Mouse (Mus musculus) midbrain, embryonic 16.5 days (tissue): Measurements from ENCODE around the gene Tdrd3. TPM values are rescaled to one million over a fixed set of nuclear protein-coding genes. Genes with fewer than 3 reads are reported as not detected.

ENCODE experiments used
- ATAC-seq: fragments of 200-750 bp; cut with Nextera tagmentation; 2 replicates; pipeline ENCODE4 v1.8.0; 2017; ENCODE audit warnings: moderate TSS enrichment
- H3K27ac ChIP-seq: fragments of 300-500 bp; sonication (generic); 2 replicates; pipeline ENCODE4 v1.5.1; 2014; ENCODE audit warnings: mild to moderate bottlenecking, low read length, mixed read lengths
- H3K27me3 ChIP-seq: fragments of 300-500 bp; sonication (generic); 2 replicates; pipeline ENCODE4 v1.6.1; 2014; ENCODE audit warnings: low read depth, low read length, mixed read lengths; ENCODE audit not compliant: control insufficient read depth, insufficient read depth
- H3K36me3 ChIP-seq: fragments of 300-500 bp; sonication (generic); 2 replicates; pipeline ENCODE4 v1.6.1; 2014; ENCODE audit warnings: mild to moderate bottlenecking, low read length, moderate library complexity, mixed read lengths; ENCODE audit not compliant: control insufficient read depth, insufficient read depth
- H3K4me1 ChIP-seq: fragments of 300-500 bp; sonication (generic); 2 replicates; pipeline ENCODE4 v1.6.1; 2014; ENCODE audit warnings: mild to moderate bottlenecking, low read length, mixed read lengths; ENCODE audit not compliant: control insufficient read depth, insufficient read depth
- H3K4me2 ChIP-seq: fragments of 300-500 bp; sonication (generic); 2 replicates; pipeline ENCODE4 v1.6.1; 2014; ENCODE audit warnings: mild to moderate bottlenecking, low read length, mixed read lengths
- H3K4me3 ChIP-seq: fragments of 300-500 bp; sonication (generic); 2 replicates; pipeline ENCODE4 v1.5.1; 2014; ENCODE audit warnings: low read depth, mild to moderate bottlenecking, low read length, moderate library complexity, mixed read lengths
- H3K9ac ChIP-seq: fragments of 300-500 bp; sonication (generic); 2 replicates; pipeline ENCODE4 v1.6.1; 2014; ENCODE audit warnings: low read depth, low read length, mixed read lengths
- H3K9me3 ChIP-seq: fragments of 300-500 bp; sonication (generic); replicated peaks from 2 replicates; pipeline ENCODE4 v1.6.1; 2014; ENCODE audit warnings: mild to moderate bottlenecking, low read length, mixed read lengths; ENCODE audit not compliant: control insufficient read depth, poor library complexity, severe bottlenecking
- WGBS: fragments of 180-500 bp; shearing (Covaris S2); extraction: QIAGEN DNeasy Blood & Tissue Kit; methylation state at CpG from one replicate; pipeline ENCODE4 v1.1.7; 2014; 5-methylcytosine and 5-hydroxymethylcytosine counted together
- polyA plus RNA-seq: library from polyadenylated mRNA; unstranded; fragments of >200 nt; fragmentation: Nextera tagmentation; extraction: Ambion mirVana; gene quantifications from 2 replicates; pipeline ENCODE4 v1.2.1, GENCODE M21; 2015

Gene Tdrd3
- polyA plus RNA-seq, 1 experiment from 2014 or later = 47.0 TPM

DNA sequence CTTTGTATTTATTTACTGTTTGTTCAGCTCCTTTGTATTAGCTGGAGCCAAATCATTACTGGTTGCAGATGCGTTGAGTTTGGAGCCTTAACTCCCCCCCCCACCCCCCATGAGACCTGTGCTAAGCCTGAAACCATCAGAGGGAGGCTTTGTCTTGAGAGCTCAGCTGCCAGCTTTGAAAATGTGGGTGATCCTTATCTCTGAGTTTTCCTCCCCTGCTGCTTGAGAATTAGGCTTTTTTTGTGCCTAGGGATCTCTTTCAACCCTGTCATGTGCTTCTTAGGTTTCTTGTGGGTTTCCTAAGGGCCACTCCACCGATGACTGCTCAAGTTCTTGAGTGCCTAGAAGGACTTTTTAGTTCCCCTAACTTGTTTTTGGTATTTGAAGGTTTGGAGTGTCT, 23.3 kb downstream of the Tdrd3 start:
- 4% methylated on average over 2 of the region's 2 CpGs for WGBS
- Histone ChIP-seq H3K27me3 (no peaks in the 10 kb centered on the region), H3K9me3 (no peaks in the 10 kb centered on the region), H3K9ac (no peak overlapping the region), H3K4me3 (no peak overlapping the region), H3K36me3 (no peaks in the 10 kb centered on the region), H3K4me2 (no peak overlapping the region), H3K4me1 (no peaks in the 10 kb centered on the region), H3K27ac (no peak overlapping the region)
- ATAC-seq = no peak

DNA sequence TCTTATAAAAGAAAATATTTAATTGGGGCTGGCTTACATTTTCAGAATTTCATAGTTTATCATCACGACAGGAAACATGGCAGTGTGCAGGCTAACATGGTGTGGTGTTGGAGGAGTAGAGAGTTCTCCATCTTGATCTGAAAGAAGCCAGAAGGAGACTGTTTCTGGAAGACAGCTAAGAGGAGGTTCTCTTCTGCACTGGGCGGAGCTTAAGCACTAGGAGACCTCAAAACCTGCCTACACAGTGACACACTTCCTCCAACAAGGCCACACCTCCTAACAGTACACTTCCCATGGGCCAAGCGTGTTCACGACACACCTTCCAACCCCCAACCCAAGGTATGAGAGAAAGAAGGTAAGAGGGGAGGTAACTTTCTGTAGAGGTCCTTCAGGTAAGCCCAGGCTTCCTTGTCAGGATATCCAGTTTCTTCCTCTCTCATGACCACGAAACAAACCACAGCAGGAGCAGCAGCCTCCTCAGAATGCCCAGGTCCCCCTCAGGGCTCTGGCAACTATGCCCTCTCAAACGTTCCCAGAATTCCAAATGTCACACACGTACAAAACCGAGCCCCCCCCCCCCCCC, 30.0 kb downstream of the Tdrd3 start:
- 0 out of 2 replicates have a peak, but pooled peaks have one; percentile 14 for ATAC-seq
- 88% methylated on average over 8 of the region's 8 CpGs for WGBS

DNA sequence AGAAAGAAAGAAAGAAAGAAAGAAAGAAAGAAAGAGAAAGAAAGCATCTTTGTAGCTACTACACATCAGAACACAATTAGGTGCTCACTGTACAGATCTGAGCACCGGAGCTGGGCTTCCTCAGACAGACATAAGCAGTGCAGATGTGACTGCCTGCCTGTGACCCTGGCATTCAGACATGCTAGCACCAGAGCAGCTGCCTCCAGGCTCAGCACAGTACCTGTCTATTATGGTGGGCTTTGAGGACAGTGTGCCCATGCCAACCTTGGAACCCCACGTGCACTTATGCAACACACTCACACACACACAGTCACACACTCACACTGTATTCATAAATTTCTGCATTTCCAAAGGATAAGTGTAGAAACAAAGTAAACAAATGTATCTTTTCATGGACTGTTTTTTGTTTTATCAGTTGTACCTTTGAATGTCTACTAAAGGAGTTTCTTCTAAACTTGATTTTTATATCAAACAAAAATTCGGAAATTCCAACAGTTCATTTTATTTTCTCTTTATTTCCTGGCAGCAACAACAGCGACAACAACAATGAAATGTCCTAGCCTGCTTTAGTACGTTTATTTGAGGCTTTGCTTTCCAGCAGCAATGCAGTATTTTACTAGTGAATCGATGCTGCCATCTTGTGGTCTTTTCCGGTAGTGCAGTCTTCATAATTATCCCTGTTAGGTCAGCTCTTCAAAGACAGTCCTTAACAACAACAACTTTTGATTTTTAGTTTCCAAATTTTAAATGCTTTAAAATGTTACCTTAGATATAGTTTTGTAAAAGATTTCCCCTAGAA, 35.4 kb downstream of the Tdrd3 start:
- ATAC-seq = peak; percentile 94
- Histone ChIP-seq H3K27ac (peak overlapping the region; percentile 75), H3K27me3 (no peaks in the 10 kb centered on the region), H3K9ac (peak overlapping the region; percentile 50; the same call in 1 of the 2 replicates), H3K4me3 (no peak overlapping the region), H3K4me2 (peak overlapping the region; percentile 25; the same call in 1 of the 2 replicates), H3K9me3 (no peaks in the 10 kb centered on the region), H3K36me3 (no peaks in the 10 kb centered on the region), H3K4me1 (peaks cover 6% of the 10 kb centered on the region)
- WGBS = 6% methylated on average over 7 of the region's 7 CpGs

More for the DNA sequence above, 30.0 kb downstream of the Tdrd3 start:
- H3K9ac ChIP-seq = no peak overlapping the region
- no peaks in the 10 kb centered on the region for H3K36me3 ChIP-seq
- no peaks in the 10 kb centered on the region for H3K4me1 ChIP-seq
- no peaks in the 10 kb centered on the region for H3K27me3 ChIP-seq
- no peak overlapping the region for H3K27ac ChIP-seq
- H3K9me3 ChIP-seq = no peaks in the 10 kb centered on the region
- no peak overlapping the region for H3K4me2 ChIP-seq
- no peak overlapping the region for H3K4me3 ChIP-seq

DNA sequence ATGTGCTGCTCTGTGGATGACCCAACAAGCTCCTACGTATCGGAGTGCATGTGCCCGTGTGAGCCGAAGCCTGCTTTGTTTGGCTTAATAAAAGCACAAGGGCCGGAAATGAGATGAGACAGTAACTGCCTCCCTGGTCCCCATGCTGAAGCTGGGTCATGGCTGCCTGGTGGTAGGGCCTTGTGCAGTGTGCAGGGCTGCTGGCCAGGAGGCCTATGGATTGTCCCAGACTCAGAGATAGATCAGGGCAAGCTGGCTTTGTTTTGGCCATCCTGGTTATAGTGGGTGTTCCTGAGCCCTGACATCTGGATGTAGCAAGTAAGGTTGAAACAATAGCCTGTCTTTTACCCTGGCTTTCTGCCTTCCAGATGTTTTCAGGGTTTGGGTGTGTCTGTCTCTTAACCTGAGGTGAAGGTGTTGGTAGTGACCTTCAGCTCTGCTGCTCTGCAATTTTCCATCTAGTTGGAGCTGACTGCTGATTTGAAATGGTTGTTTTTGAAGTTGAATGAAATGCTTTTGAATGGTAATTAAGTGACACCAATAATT, 39.3 kb downstream of the Tdrd3 start:
- WGBS = 70% methylated on average over 5 of the region's 5 CpGs
- Histone ChIP-seq H3K4me1 (peaks cover 6% of the 10 kb centered on the region), H3K27ac (no peak overlapping the region), H3K36me3 (no peaks in the 10 kb centered on the region), H3K4me3 (no peak overlapping the region), H3K4me2 (no peak overlapping the region), H3K27me3 (no peaks in the 10 kb centered on the region), H3K9me3 (no peaks in the 10 kb centered on the region), H3K9ac (no peak overlapping the region)
- ATAC-seq = no peak

DNA sequence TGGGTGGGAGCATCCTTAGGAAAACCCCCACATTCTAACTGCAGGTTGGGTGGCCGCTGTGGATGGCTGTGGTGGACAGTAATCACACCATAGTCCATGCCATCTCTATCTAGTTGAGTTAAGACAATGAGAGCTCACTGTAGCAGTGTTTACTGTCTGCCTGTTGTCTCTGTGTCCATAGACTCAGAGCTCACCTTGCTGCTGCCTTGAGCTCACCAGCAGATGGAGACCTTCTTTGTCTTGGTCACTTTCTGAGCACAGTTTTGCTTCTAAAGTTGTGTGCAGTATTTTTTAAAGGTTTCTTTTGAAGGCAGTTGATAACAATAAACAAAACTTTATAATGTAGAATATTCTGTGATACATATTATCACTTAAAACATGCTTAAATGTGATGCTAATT, 43.3 kb downstream of the Tdrd3 start:
- WGBS = 90% methylated on average over 1 of the region's 1 CpGs
- Histone ChIP-seq H3K9me3 (no peaks in the 10 kb centered on the region), H3K27ac (no peak overlapping the region), H3K36me3 (no peaks in the 10 kb centered on the region), H3K4me3 (no peak overlapping the region), H3K27me3 (no peaks in the 10 kb centered on the region), H3K9ac (no peak overlapping the region), H3K4me1 (peaks cover 7% of the 10 kb centered on the region; the same call in 1 of the 2 replicates), H3K4me2 (no peak overlapping the region)
- ATAC-seq = no peak

DNA sequence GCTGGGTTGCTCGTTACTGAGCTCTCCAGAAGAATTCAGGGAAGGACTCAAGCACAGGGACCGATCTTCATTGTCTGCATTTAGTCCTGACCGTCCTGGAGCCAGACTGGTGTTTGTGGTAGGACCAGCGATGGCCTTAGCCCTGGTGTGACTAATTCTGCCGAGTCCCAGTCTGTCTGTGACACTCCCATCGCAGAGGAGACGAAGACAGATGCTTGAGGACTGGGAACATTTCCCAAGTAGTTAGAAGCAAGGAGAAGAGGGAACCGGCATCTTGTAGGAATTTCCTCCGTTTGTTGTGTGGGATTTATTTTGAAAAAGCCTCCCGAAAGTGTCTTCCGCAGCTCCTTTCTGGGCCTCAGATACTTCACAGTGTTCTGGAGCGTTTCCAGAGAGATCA, 45.1 kb downstream of the Tdrd3 start:
- ATAC-seq = no peak
- H3K4me1 ChIP-seq = peaks cover 5% of the 10 kb centered on the region; the same call in 1 of the 2 replicates
- H3K9me3 ChIP-seq = no peaks in the 10 kb centered on the region
- no peaks in the 10 kb centered on the region for H3K27me3 ChIP-seq
- H3K4me2 ChIP-seq = no peak overlapping the region
- no peaks in the 10 kb centered on the region for H3K36me3 ChIP-seq
- H3K27ac ChIP-seq = no peak overlapping the region
- 83% methylated on average over 12 of the region's 12 CpGs for WGBS
- H3K4me3 ChIP-seq = no peak overlapping the region
- H3K9ac ChIP-seq = no peak overlapping the region

DNA sequence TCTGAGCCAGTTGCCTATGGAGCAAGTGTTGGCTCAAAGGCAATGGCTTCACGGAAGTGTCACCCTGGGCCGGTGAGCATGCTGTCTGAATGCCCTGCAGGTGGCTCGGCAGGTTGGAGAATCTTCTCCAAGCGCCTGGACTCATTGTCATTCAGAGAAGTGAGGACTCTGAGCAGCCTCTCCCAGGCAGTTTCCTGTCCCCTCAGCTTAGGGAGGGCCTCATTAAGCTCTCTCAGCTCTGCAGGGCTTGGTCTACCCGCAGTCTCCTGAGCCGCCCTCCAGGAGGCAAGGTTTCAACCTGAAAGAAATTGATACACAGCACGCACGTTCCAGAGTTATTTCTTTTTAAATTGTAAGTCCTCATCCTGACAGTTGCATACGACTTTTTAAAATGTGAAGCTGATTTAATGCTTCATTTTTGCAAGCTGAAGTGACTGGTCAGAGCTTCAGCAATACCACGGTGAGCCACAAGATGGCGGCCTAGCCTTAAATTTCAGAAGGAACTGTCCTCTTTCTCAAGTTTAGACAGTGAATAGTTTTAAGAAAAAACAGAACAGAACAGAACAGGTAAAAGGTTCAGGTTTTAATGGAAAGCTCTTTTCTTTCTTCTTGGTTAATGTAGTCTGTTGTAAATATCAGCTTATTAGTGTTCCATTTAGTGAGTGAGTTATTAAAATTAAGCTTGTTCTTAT, 47.7 kb downstream of the Tdrd3 start:
- Histone ChIP-seq H3K36me3 (no peaks in the 10 kb centered on the region), H3K4me3 (no peak overlapping the region), H3K9ac (no peak overlapping the region), H3K27me3 (no peaks in the 10 kb centered on the region), H3K27ac (peak overlapping the region; percentile 42; the same call in 1 of the 2 replicates), H3K9me3 (no peaks in the 10 kb centered on the region), H3K4me2 (no peak overlapping the region), H3K4me1 (peaks cover 5% of the 10 kb centered on the region; the same call in 1 of the 2 replicates)
- WGBS = 8% methylated on average over 11 of the region's 11 CpGs
- peak; percentile 83 for ATAC-seq

DNA sequence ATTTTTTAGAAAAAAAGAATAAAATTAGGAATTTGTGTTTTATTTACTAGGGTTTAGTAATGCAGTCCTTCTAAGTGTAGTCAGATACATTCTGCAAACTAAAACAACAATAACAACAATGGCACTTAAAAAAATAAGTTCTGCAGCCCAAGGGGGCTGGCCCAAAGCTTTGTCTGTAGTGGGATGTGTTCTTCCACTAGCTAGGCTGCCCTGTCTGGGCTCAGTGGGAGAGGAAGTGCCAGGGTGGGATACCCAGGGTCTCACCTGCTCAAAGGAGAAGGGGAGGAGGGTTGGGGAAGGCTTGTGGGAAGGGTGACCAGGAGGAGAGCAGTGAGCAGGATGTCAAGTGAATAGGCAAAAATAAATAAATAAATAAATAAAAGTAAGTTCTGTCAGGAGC, 48.2 kb downstream of the Tdrd3 start:
- Histone ChIP-seq H3K4me3 (no peak overlapping the region), H3K9me3 (no peaks in the 10 kb centered on the region), H3K27ac (no peak overlapping the region), H3K27me3 (no peaks in the 10 kb centered on the region), H3K4me2 (no peak overlapping the region), H3K9ac (no peak overlapping the region), H3K4me1 (peaks cover 5% of the 10 kb centered on the region; the same call in 1 of the 2 replicates), H3K36me3 (no peaks in the 10 kb centered on the region)
- ATAC-seq = no peak
